In the genomic region with DNA sequence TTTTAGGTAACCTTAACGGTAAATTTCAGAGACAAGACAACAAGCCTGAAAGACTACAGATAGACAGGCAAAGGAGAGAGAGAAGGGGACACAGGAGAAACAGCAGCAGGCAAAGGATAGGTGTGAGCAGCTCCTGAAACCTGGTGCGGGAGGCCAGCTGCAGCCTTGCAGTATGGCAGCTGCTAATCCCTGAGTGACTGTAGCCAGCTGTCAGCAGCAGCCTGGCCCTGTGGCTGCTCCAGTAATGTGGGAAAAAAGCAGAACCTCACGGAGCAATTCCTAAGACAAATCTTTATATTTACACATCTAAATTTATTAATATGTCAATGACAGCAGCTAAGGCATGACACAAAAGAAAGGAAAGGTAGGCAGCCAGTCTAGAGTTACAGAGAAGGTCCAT, we compare ENCODE assay signal across 21 mouse cellular contexts. TPM values are rescaled to one million over a fixed set of nuclear protein-coding genes. Genes with fewer than 3 reads are reported as not detected.
"Had no signal": no experiment of that assay in that cellular context is flagged by ENCODE, and none has a peak within 500 bp of the region (broad histone marks: within the 10 kb centered on the region; RNA-seq: fewer than 3 reads in every experiment).

No protein-coding gene starts in this region.

- H3K4me2 ChIP-seq: liver, embryonic 12.5 days; liver, embryonic 15.5 days; midbrain, embryonic 12.5 days; midbrain, embryonic 15.5 days; neural tube, embryonic 13.5 days; stomach, embryonic 15.5 days had no signal

- H3K4me3 ChIP-seq: liver, embryonic 12.5 days; liver, embryonic 15.5 days; midbrain, embryonic 12.5 days; midbrain, embryonic 15.5 days; myocyte; neural tube, embryonic 13.5 days; stomach, embryonic 15.5 days had no signal

- H3K9ac ChIP-seq: liver, embryonic 12.5 days; liver, embryonic 15.5 days; midbrain, embryonic 12.5 days; midbrain, embryonic 15.5 days; neural tube, embryonic 13.5 days; stomach, embryonic 15.5 days had no signal

- ATAC-seq: intestine, embryonic 16.5 days; liver, embryonic 12.5 days; midbrain, embryonic 15.5 days had no signal

- H3K27ac ChIP-seq: liver, embryonic 12.5 days; liver, embryonic 15.5 days; macrophage; midbrain, embryonic 12.5 days; midbrain, embryonic 15.5 days; neural tube, embryonic 13.5 days; stomach, embryonic 15.5 days had no signal

- DNase-seq: kidney, adult 18-20 months; kidney, adult 9 months; kidney, postnatal 14 days; kidney, postnatal 4 days; left cerebral cortex, postnatal 4 days; liver; lung, adult 18-20 months; lung, postnatal 14 days; right cerebral cortex, postnatal 14 days; right cerebral cortex, postnatal 4 days; thymus, adult 18-20 months; thymus, postnatal 36 days had no signal

- H3K27me3 ChIP-seq: liver, embryonic 12.5 days; midbrain, embryonic 15.5 days; stomach, embryonic 15.5 days had no signal

- H3K4me1 ChIP-seq: liver, embryonic 12.5 days; liver, embryonic 15.5 days; midbrain, embryonic 12.5 days; midbrain, embryonic 15.5 days; neural tube, embryonic 13.5 days; stomach, embryonic 15.5 days had no signal

- H3K36me3 ChIP-seq: liver, embryonic 12.5 days; liver, embryonic 15.5 days; midbrain, embryonic 12.5 days; midbrain, embryonic 15.5 days; neural tube, embryonic 13.5 days; stomach, embryonic 15.5 days had no signal

- H3K9me3 ChIP-seq: liver, embryonic 12.5 days; liver, embryonic 15.5 days; midbrain, embryonic 12.5 days; midbrain, embryonic 15.5 days; neural tube, embryonic 13.5 days; stomach, embryonic 15.5 days had no signal

RNA-seq across cellular contexts. Expression of a gene that starts 29.5 kb away (rescaled TPM):
- polyA plus RNA-seq: macrophage had no signal
